Mouse (Mus musculus): Measurements from ENCODE around the gene Mob3a. TPM values are rescaled to one million over a fixed set of nuclear protein-coding genes. Genes with fewer than 3 reads are reported as not detected.
"Not testable (repeated sequence)": the region's sequence is repeated elsewhere in the genome, so short reads cannot be mapped to it uniquely, and the experiment has no call there.

Mob3a gene
- polyA plus RNA-seq, 1 experiment from 2014 or later, result 34.5 TPM

GRCm38 (mm10) chr10:80655406-80656129, 46.2 kb downstream of the Mob3a start:
- H3K27ac ChIP-seq, result no peak overlapping the region
- 4% methylated on average over 11 of the region's 12 CpGs for WGBS (ENCODE audit: missing documents)
- H3K4me3 ChIP-seq (ENCODE audit: inconsistent target), result peak overlapping the region; percentile 37
- peaks cover 24% of the 10 kb centered on the region; the same call in 1 of the 2 replicates for H3K79me2 ChIP-seq (ENCODE audit: inconsistent target)
- H3K36me3 ChIP-seq (ENCODE audit: inconsistent target), result no peaks in the 10 kb centered on the region

GRCm38 (mm10) chr10:80654866-80655265, 46.9 kb downstream of the Mob3a start:
- Histone ChIP-seq H3K27ac (no peak overlapping the region), H3K36me3 (ENCODE audit: inconsistent target) (no peaks in the 10 kb centered on the region), H3K4me3 (ENCODE audit: inconsistent target) (no peak overlapping the region), H3K79me2 (ENCODE audit: inconsistent target) (peaks cover 24% of the 10 kb centered on the region; the same call in 1 of the 2 replicates)
- 85% methylated on average over 6 of the region's 6 CpGs for WGBS (ENCODE audit: missing documents)

GRCm38 (mm10) chr10:80653156-80653720, 48.5 kb downstream of the Mob3a start:
- no peak overlapping the region for H3K4me3 ChIP-seq (ENCODE audit: inconsistent target)
- no peak overlapping the region for H3K27ac ChIP-seq
- H3K79me2 ChIP-seq (ENCODE audit: inconsistent target), result peaks cover 24% of the 10 kb centered on the region; the same call in 1 of the 2 replicates
- peaks cover under 1% of the 10 kb centered on the region; the same call in 1 of the 2 replicates for H3K36me3 ChIP-seq (ENCODE audit: inconsistent target)
- 72% methylated on average over 6 of the region's 6 CpGs for WGBS (ENCODE audit: missing documents)

GRCm38 (mm10) chr10:80650392-80650791, 51.4 kb downstream of the Mob3a start:
- H3K36me3 ChIP-seq (ENCODE audit: inconsistent target), result peaks cover 17% of the 10 kb centered on the region; the same call in 1 of the 2 replicates
- H3K4me3 ChIP-seq (ENCODE audit: inconsistent target), result no peak overlapping the region
- WGBS (ENCODE audit: missing documents), result 94% methylated on average over 10 of the region's 10 CpGs
- no peak overlapping the region for H3K27ac ChIP-seq
- peaks cover 20% of the 10 kb centered on the region; the same call in 1 of the 2 replicates for H3K79me2 ChIP-seq (ENCODE audit: inconsistent target)

- Histone ChIP-seq H3K79me2 (ENCODE audit: inconsistent target) (peaks cover 15% of the 10 kb centered on the region; the same call in 1 of the 2 replicates), H3K36me3 (ENCODE audit: inconsistent target) (peaks cover 22% of the 10 kb centered on the region; the same call in 1 of the 2 replicates)
- H3K27ac ChIP-seq; H3K4me3 ChIP-seq (ENCODE audit: inconsistent target): not testable (repeated sequence)
- WGBS (ENCODE audit: missing documents), result 82% methylated on average over 3 of the region's 6 CpGs
Measured at GRCm38 (mm10) chr10:80649910-80650309, 51.9 kb downstream of the Mob3a start.

- Histone ChIP-seq H3K4me3 (ENCODE audit: inconsistent target) (no peak overlapping the region), H3K79me2 (ENCODE audit: inconsistent target) (no peaks in the 10 kb centered on the region; the same call in 1 of the 2 replicates), H3K27ac (no peak overlapping the region), H3K36me3 (ENCODE audit: inconsistent target) (peaks cover 40% of the 10 kb centered on the region; the same call in 1 of the 2 replicates)
- WGBS (ENCODE audit: missing documents), result 91% methylated on average over 9 of the region's 10 CpGs
Measured at GRCm38 (mm10) chr10:80646936-80647335, 54.8 kb downstream of the Mob3a start.

GRCm38 (mm10) chr10:80635345-80635744, 66.4 kb downstream of the Mob3a start:
- H3K4me3 ChIP-seq (ENCODE audit: inconsistent target), result no peak overlapping the region
- H3K79me2 ChIP-seq (ENCODE audit: inconsistent target), result peaks cover 45% of the 10 kb centered on the region
- WGBS (ENCODE audit: missing documents), result 93% methylated on average over 4 of the region's 6 CpGs
- H3K27ac ChIP-seq, result no peak overlapping the region
- peaks cover 68% of the 10 kb centered on the region; the same call in 1 of the 2 replicates for H3K36me3 ChIP-seq (ENCODE audit: inconsistent target)

Other genes with a start within 250 kb of the Mob3a start
- gene Onecut3, start 207.1 kb downstream of the Mob3a start, polyA plus RNA-seq (2018), result not detected in 3 replicates
- gene Atp8b3, start 162.9 kb downstream of the Mob3a start, polyA plus RNA-seq (2018), result 0.05 TPM in 1 of 3 replicates, not detected in the others
- 14.2 to 19.1 TPM (median 18.5 TPM) in 3 replicates for gene Rexo1, start 140.4 kb downstream of the Mob3a start, polyA plus RNA-seq (2018)
- 3.4 to 12.6 TPM (median 6.0 TPM) in 3 replicates for gene Klf16, start 124.7 kb downstream of the Mob3a start, polyA plus RNA-seq (2018)
- 11.7 to 58.2 TPM (median 51.7 TPM) in 3 replicates for gene Abhd17a, start 111.6 kb downstream of the Mob3a start, polyA plus RNA-seq (2018)
- gene Scamp4, start 99.1 kb downstream of the Mob3a start, polyA plus RNA-seq (2018), result 34.4 to 66.1 TPM (median 53.0 TPM) in 3 replicates
- gene Adat3, start 99.1 kb downstream of the Mob3a start, polyA plus RNA-seq (2018), result 0.60 to 3.8 TPM (median 2.4 TPM) in 3 replicates
- gene Gm49322, start 96.0 kb downstream of the Mob3a start, polyA plus RNA-seq (2018), result 0.44 to 1.1 TPM in 2 of 3 replicates, not detected in the other
- gene Csnk1g2, start 79.1 kb downstream of the Mob3a start, polyA plus RNA-seq (2018), result 66.6 to 78.0 TPM (median 74.8 TPM) in 3 replicates
- gene Btbd2, start 44.9 kb downstream of the Mob3a start, polyA plus RNA-seq (2018), result 16.9 to 26.0 TPM (median 21.9 TPM) in 3 replicates
- 75.7 to 134 TPM (median 82.8 TPM) in 3 replicates for gene Mknk2, start 23.9 kb downstream of the Mob3a start, polyA plus RNA-seq (2018)
- gene Izumo4, start 207 bp upstream of the Mob3a start, polyA plus RNA-seq (2018), result 1.9 to 5.5 TPM (median 2.3 TPM) in 3 replicates
- 92.5 to 126 TPM (median 111 TPM) in 3 replicates for gene Ap3d1, start 40.3 kb upstream of the Mob3a start, polyA plus RNA-seq (2018)
- gene Dot1l, start 53.2 kb upstream of the Mob3a start, polyA plus RNA-seq (2018), result 14.1 to 16.7 TPM (median 15.1 TPM) in 3 replicates
- 30.3 to 61.7 TPM (median 44.0 TPM) in 3 replicates for gene Sf3a2, start 96.2 kb upstream of the Mob3a start, polyA plus RNA-seq (2018)
- gene Plekhj1, start 96.6 kb upstream of the Mob3a start, polyA plus RNA-seq (2018), result 24.5 to 68.8 TPM (median 64.2 TPM) in 3 replicates
- 0.15 TPM in 1 of 3 replicates, not detected in the others for gene Amh, start 103.3 kb upstream of the Mob3a start, polyA plus RNA-seq (2018)
- not detected in 3 replicates for gene Jsrp1, start 111.5 kb upstream of the Mob3a start, polyA plus RNA-seq (2018)
- 170 to 604 TPM (median 522 TPM) in 3 replicates for gene Oaz1, start 124.7 kb upstream of the Mob3a start, polyA plus RNA-seq (2018)
- not detected in 3 replicates for gene Lingo3, start 142.1 kb upstream of the Mob3a start, polyA plus RNA-seq (2018)
- gene Lsm7, start 153.2 kb upstream of the Mob3a start, polyA plus RNA-seq (2018), result 32.4 to 122 TPM (median 57.0 TPM) in 3 replicates
- 8.7 to 16.8 TPM (median 15.4 TPM) in 3 replicates for gene Sppl2b, start 153.3 kb upstream of the Mob3a start, polyA plus RNA-seq (2018)
- gene Tmprss9, start 169.9 kb upstream of the Mob3a start, polyA plus RNA-seq (2018), result not detected in 3 replicates
- gene Timm13, start 199.0 kb upstream of the Mob3a start, polyA plus RNA-seq (2018), result 25.5 to 160 TPM (median 109 TPM) in 3 replicates
- 6.2 to 17.4 TPM (median 7.2 TPM) in 3 replicates for gene Lmnb2, start 216.3 kb upstream of the Mob3a start, polyA plus RNA-seq (2018)
- gene Gadd45b, start 228.1 kb upstream of the Mob3a start, polyA plus RNA-seq (2018), result 45.9 to 89.8 TPM (median 71.3 TPM) in 3 replicates

Measured in macrophage (primary cell).